Mouse (Mus musculus) hindbrain, embryonic 15.5 days (tissue): ENCODE measurements around the gene Pld1. TPM values are rescaled to one million over a fixed set of nuclear protein-coding genes. Genes with fewer than 3 reads are reported as not detected.

Experiments used
- ATAC-seq: fragments of 200-750 bp; cut with Nextera tagmentation; 2 replicates; pipeline ENCODE4 v1.8.0; 2017; ENCODE audit warnings: low read depth, moderate number of reproducible peaks, moderate TSS enrichment; ENCODE audit not compliant: low FRiP score
- H3K27ac ChIP-seq: fragments of 300-500 bp; sonication (generic); replicated peaks from 2 replicates; pipeline ENCODE4 v1.5.1; 2015; ENCODE audit warnings: mild to moderate bottlenecking, inconsistent platforms
- H3K27me3 ChIP-seq: fragments of 300-500 bp; sonication (generic); 2 replicates; pipeline ENCODE4 v1.6.1; 2015; ENCODE audit warnings: control low read depth, inconsistent platforms
- H3K36me3 ChIP-seq: fragments of 300-500 bp; sonication (generic); 2 replicates; pipeline ENCODE4 v1.6.1; 2015; ENCODE audit warnings: control low read depth, inconsistent platforms
- H3K4me1 ChIP-seq: fragments of 300-500 bp; sonication (generic); replicated peaks from 2 replicates; pipeline ENCODE4 v1.6.1; 2015; ENCODE audit warnings: control low read depth, inconsistent platforms
- H3K4me2 ChIP-seq: fragments of 300-500 bp; sonication (generic); 2 replicates; pipeline ENCODE4 v1.6.1; 2015; ENCODE audit warnings: moderate library complexity, mild to moderate bottlenecking, inconsistent platforms
- H3K4me3 ChIP-seq: fragments of 300-500 bp; sonication (generic); 2 replicates; pipeline ENCODE4 v1.5.1; 2015; ENCODE audit warnings: mild to moderate bottlenecking, inconsistent platforms
- H3K9ac ChIP-seq: fragments of 300-500 bp; sonication (generic); 2 replicates; pipeline ENCODE4 v1.6.1; 2015; ENCODE audit warnings: inconsistent platforms
- H3K9me3 ChIP-seq: fragments of 300-500 bp; sonication (generic); 2 replicates; pipeline ENCODE4 v1.6.1; 2016; ENCODE audit warnings: control low read depth, inconsistent platforms
- WGBS: fragments of 180-500 bp; shearing (Covaris S2); methylation state at CpG from one replicate; pipeline ENCODE4 v1.1.7; 2015; 5-methylcytosine and 5-hydroxymethylcytosine counted together
- polyA plus RNA-seq: library from polyadenylated mRNA; unstranded; fragments of >200 nt; fragmentation: Nextera tagmentation; extraction: Ambion mirVana; gene quantifications from 2 replicates; pipeline ENCODE4 v1.2.1, GENCODE M21; 2015

The Pld1 gene
- polyA plus RNA-seq, 1 experiment from 2014 or later, result 5.5 TPM

- Histone ChIP-seq H3K9me3 (no peaks in the 10 kb centered on the region), H3K27ac (no peak overlapping the region), H3K27me3 (no peaks in the 10 kb centered on the region), H3K4me1 (no peaks in the 10 kb centered on the region), H3K9ac (no peak overlapping the region), H3K4me2 (no peak overlapping the region), H3K4me3 (no peak overlapping the region), H3K36me3 (no peaks in the 10 kb centered on the region)
- 89% methylated on average over 6 of the region's 6 CpGs for WGBS
- no peak for ATAC-seq
Measured at GRCm38 (mm10) chr3:27949873-27950250, 11.4 kb downstream of the Pld1 start.

DNA sequence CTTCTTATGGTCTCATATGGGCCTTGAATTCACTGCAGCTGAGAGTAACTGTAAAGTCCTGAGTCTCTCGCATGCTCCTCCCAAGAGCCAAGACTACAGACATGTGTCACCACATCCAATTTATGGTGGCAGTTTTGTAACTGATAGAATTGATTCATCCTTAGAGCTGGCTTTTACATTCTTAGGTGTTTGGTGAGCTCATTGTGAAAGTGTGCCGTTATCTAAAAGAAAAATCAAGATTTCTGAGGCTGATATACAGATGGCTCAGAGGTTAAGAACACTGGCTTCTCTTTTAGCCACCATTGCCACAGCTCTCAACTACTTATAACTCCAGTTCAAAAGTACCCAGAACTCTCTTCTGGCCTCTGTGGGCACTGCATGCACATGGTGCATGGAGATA, 12.2 kb downstream of the Pld1 start:
- no peak overlapping the region for H3K9ac ChIP-seq
- H3K4me1 ChIP-seq, result no peaks in the 10 kb centered on the region
- H3K27ac ChIP-seq, result no peak overlapping the region
- ATAC-seq, result no peak
- H3K4me2 ChIP-seq, result no peak overlapping the region
- H3K9me3 ChIP-seq, result no peaks in the 10 kb centered on the region
- WGBS, result 92% methylated on average over 2 of the region's 2 CpGs
- no peak overlapping the region for H3K4me3 ChIP-seq
- no peaks in the 10 kb centered on the region for H3K27me3 ChIP-seq
- H3K36me3 ChIP-seq, result no peaks in the 10 kb centered on the region

DNA sequence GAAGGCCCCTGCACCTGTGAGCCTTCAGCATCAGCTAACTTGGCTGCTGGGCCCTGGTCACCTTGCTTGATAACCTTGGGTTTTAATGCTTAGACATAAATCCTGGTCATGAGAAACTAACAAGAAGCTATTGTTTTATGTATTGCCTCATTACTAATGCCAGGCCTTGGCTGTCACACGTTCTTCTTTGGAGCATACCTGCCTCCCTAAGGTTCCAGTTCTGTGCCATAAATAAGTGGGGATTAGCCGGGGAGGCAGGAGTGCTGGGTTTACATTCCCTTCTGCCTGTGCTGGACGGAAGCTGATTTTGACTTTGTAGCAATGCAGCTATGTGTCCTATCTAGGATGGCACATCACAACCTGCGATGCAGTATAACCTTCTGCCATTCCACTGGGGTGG, 13.2 kb downstream of the Pld1 start:
- H3K9me3 ChIP-seq, result no peaks in the 10 kb centered on the region
- no peak overlapping the region for H3K4me2 ChIP-seq
- no peaks in the 10 kb centered on the region for H3K27me3 ChIP-seq
- no peak overlapping the region for H3K27ac ChIP-seq
- H3K36me3 ChIP-seq, result no peaks in the 10 kb centered on the region
- H3K4me1 ChIP-seq, result no peaks in the 10 kb centered on the region
- no peak overlapping the region for H3K9ac ChIP-seq
- H3K4me3 ChIP-seq, result no peak overlapping the region
- 89% methylated on average over 4 of the region's 4 CpGs for WGBS
- ATAC-seq, result no peak

- ATAC-seq, result no peak
- H3K27ac ChIP-seq, result no peak overlapping the region
- no peaks in the 10 kb centered on the region for H3K9me3 ChIP-seq
- H3K4me2 ChIP-seq, result no peak overlapping the region
- H3K36me3 ChIP-seq, result no peaks in the 10 kb centered on the region
- no peak overlapping the region for H3K4me3 ChIP-seq
- no peak overlapping the region for H3K9ac ChIP-seq
- no peaks in the 10 kb centered on the region for H3K4me1 ChIP-seq
- H3K27me3 ChIP-seq, result no peaks in the 10 kb centered on the region
- 92% methylated on average over 1 of the region's 1 CpGs for WGBS
Measured at GRCm38 (mm10) chr3:27956006-27956405, 17.5 kb downstream of the Pld1 start.

DNA sequence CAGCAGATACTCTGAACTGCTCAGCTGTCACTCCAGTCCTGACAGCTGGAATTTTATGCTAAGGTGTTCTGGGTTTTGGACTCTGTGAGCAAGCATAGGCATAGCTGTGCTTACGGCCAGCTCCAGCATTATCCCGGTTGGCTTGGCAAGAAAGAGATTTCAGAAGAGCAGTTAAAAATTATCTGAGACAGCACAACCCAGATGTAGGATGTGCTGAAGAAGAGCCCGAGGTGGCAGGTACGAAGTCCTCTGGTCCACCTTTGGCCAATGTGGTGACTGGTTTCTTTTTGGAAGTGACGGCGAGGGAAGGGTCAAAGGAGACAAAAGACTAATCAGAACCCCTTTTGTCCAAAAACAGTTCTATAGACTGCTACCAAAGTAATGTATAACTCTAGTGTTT, 20.7 kb downstream of the Pld1 start:
- 88% methylated on average over 6 of the region's 6 CpGs for WGBS

DNA sequence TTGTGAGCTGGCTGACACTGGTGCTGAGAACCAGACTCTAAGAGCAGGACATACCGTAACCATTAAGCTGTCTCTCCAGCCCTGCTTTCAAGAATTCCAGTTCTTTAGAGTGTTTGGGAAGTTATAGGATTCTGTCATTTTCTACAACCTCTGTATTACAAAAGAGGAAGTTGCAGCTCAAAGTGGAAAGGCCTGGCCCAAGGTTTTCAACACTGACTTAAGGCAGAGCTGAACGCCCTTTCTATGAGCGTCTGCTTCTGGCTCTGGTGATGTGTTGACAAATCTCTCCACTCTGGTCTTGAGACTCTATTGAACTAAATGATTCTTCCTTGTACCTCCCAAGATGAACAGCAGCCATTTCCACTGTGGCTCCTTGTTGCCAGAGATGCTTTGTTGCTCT, 22.7 kb downstream of the Pld1 start:
- H3K27me3 ChIP-seq, result no peaks in the 10 kb centered on the region
- H3K9ac ChIP-seq, result no peak overlapping the region
- WGBS, result 94% methylated on average over 3 of the region's 3 CpGs
- H3K36me3 ChIP-seq, result no peaks in the 10 kb centered on the region
- no peak overlapping the region for H3K4me3 ChIP-seq
- no peak overlapping the region for H3K27ac ChIP-seq
- no peak overlapping the region for H3K4me2 ChIP-seq
- H3K9me3 ChIP-seq, result no peaks in the 10 kb centered on the region
- H3K4me1 ChIP-seq, result no peaks in the 10 kb centered on the region
- no peak for ATAC-seq

More for the DNA sequence above, 20.7 kb downstream of the Pld1 start:
- Histone ChIP-seq H3K27me3 (no peaks in the 10 kb centered on the region), H3K4me1 (no peaks in the 10 kb centered on the region), H3K9me3 (no peaks in the 10 kb centered on the region), H3K9ac (no peak overlapping the region), H3K36me3 (no peaks in the 10 kb centered on the region), H3K4me2 (no peak overlapping the region), H3K4me3 (no peak overlapping the region), H3K27ac (no peak overlapping the region)
- no peak for ATAC-seq

DNA sequence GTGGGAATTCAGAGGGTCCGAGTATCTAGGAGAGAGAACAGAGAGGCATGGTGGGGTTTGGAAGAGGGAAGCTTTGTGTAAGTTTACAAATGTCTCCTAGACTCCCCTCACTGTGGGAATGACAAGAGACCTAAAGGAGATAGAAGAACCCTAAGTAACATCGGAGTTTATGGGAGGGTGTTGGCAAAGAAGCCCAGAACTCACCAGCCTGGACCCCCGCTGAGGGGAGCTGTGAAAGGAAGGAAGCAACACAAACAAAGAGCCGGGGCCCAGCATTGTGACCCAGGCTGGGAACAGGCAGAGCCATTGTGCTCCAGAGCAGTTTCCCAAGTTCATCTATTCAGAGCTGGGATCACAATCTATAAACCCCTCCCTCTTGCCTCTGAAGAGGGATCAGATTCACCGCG, 25.3 kb downstream of the Pld1 start:
- peak; percentile 80 for ATAC-seq
- 15% methylated on average over 6 of the region's 6 CpGs for WGBS
- H3K4me3 ChIP-seq, result no peak overlapping the region
- no peaks in the 10 kb centered on the region for H3K36me3 ChIP-seq
- no peak overlapping the region for H3K27ac ChIP-seq
- H3K9me3 ChIP-seq, result no peaks in the 10 kb centered on the region
- no peak overlapping the region for H3K9ac ChIP-seq
- H3K4me2 ChIP-seq, result no peak overlapping the region
- H3K27me3 ChIP-seq, result no peaks in the 10 kb centered on the region
- no peaks in the 10 kb centered on the region for H3K4me1 ChIP-seq

GRCm38 (mm10) chr3:27968671-27969070, 30.2 kb downstream of the Pld1 start:
- Histone ChIP-seq H3K4me1 (no peaks in the 10 kb centered on the region), H3K36me3 (no peaks in the 10 kb centered on the region), H3K9me3 (no peaks in the 10 kb centered on the region), H3K27me3 (no peaks in the 10 kb centered on the region), H3K4me3 (no peak overlapping the region), H3K27ac (no peak overlapping the region), H3K9ac (no peak overlapping the region), H3K4me2 (no peak overlapping the region)
- no peak for ATAC-seq
- 81% methylated on average over 8 of the region's 8 CpGs for WGBS

DNA sequence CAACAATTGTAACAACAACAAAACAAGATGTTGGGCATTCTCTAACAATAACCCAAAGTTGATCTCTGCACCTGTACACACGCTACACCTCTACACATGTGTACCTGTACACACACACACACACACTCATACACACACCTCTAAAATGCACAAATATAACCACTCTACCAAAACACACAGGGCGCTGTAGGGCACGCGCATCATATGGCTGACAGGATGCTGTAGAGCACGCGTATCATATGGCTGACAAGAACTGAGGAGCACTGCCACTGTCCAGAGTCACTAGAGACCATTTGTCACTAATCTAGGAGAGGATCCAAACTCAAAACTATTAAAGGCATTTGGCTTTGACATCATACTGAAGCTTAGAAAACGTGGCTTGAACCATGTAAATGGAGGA, 35.4 kb downstream of the Pld1 start:
- 89% methylated on average over 7 of the region's 7 CpGs for WGBS
- H3K4me3 ChIP-seq, result no peak overlapping the region
- no peaks in the 10 kb centered on the region for H3K27me3 ChIP-seq
- no peaks in the 10 kb centered on the region for H3K36me3 ChIP-seq
- H3K9ac ChIP-seq, result no peak overlapping the region
- H3K4me1 ChIP-seq, result no peaks in the 10 kb centered on the region; the same call in 1 of the 2 replicates
- H3K27ac ChIP-seq, result no peak overlapping the region
- no peak for ATAC-seq
- no peak overlapping the region for H3K4me2 ChIP-seq
- no peaks in the 10 kb centered on the region for H3K9me3 ChIP-seq

DNA sequence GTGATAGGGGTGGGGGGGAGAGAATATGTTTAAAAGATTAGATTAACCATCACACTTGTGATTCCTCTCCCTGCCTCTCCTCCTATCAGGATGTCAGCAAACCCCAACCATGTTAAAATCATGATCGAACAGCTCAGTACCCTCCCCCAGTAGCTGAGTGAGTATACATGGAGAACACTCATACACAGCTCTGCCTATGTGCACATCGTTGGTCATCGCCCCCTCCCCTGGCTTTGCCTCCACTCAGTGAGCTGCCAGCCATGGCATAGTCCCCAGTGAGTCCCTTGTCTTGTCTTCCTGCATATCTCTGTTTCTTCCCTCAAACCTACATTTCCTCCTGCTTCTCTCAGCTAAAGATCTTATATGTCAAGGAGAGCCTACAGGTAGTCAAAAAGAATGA, 36.5 kb downstream of the Pld1 start:
- no peak for ATAC-seq
- H3K4me3 ChIP-seq, result no peak overlapping the region
- H3K9me3 ChIP-seq, result no peaks in the 10 kb centered on the region

DNA sequence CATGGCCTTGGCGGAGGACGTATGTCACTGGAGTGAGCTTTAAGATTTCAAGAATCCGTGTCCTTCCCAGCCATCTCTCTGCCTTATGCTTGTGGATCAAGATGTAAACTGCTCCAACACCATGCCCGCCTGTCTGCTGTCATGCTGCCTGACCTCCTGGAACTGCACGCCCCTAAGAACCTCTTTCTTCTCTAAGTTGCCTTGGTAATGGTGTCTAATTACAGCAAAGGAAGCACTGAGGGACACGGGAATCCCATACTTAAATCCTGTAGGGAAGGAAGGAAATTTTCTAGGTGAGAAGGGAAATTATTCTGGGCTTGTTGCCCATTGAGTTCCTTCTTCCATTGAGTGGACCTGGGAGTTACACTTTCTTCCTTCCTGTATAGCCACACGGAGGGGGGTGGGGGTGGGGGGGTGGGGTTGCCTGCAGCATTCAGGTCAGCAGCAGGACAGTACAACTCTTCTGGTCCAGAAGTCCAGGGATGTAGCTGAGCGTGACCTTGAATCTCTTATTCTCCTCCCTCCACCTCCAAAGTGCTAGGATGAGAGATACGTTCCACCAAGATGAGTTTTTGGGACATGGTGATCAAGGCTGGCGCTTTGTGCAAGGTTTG, 38.5 kb downstream of the Pld1 start:
- H3K9me3 ChIP-seq, result no peaks in the 10 kb centered on the region
- H3K9ac ChIP-seq, result no peak overlapping the region
- H3K4me3 ChIP-seq, result no peak overlapping the region
- H3K4me1 ChIP-seq, result no peaks in the 10 kb centered on the region; the same call in 1 of the 2 replicates
- no peaks in the 10 kb centered on the region for H3K27me3 ChIP-seq
- H3K4me2 ChIP-seq, result no peak overlapping the region
- WGBS, result 80% methylated on average over 10 of the region's 10 CpGs
- no peak overlapping the region for H3K27ac ChIP-seq
- no peak for ATAC-seq
- no peaks in the 10 kb centered on the region for H3K36me3 ChIP-seq

More for the DNA sequence above, 36.5 kb downstream of the Pld1 start:
- Histone ChIP-seq H3K4me2 (no peak overlapping the region), H3K27ac (no peak overlapping the region), H3K36me3 (no peaks in the 10 kb centered on the region), H3K27me3 (no peaks in the 10 kb centered on the region), H3K4me1 (no peaks in the 10 kb centered on the region; the same call in 1 of the 2 replicates), H3K9ac (no peak overlapping the region)
- 98% methylated on average over 3 of the region's 3 CpGs for WGBS

DNA sequence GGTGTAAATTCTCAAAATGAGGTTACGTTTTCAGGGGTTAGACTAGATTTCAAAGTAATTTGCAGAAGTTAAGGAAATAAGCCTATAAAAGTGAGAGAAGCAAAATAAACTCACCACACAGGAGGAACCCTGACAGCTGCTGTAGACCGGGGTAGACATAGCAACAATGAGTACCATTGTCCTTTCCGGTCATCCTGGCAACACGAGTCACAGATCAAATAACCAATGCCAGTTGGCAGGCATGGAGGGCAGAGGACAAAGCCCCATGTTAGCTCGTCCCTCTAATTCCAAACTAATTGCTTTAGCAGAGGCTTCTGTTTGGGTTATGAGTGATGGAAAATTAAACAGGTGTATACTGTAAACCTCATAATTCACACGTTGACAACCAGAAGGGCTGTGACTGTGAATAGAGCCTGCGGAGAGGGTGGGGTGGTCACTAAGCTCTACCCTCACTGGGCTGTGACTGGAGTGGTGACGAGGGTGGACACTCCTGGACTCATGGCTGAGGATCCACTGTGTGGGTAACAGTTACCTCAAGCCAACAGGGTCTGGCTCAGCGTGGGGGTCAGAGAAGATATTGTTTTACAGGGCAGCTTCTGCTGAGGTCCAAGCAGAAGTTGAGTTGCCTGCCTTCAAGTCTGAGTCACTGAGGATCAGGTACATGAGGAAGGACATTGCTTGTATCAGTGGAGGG, 39.7 kb downstream of the Pld1 start:
- peaks cover under 1% of the 10 kb centered on the region; the same call in 1 of the 2 replicates for H3K4me1 ChIP-seq
- ATAC-seq, result no peak
- H3K4me3 ChIP-seq, result no peak overlapping the region
- no peaks in the 10 kb centered on the region for H3K9me3 ChIP-seq
- no peaks in the 10 kb centered on the region for H3K27me3 ChIP-seq
- H3K4me2 ChIP-seq, result no peak overlapping the region
- H3K27ac ChIP-seq, result no peak overlapping the region
- H3K36me3 ChIP-seq, result no peaks in the 10 kb centered on the region
- 54% methylated on average over 9 of the region's 9 CpGs for WGBS
- no peak overlapping the region for H3K9ac ChIP-seq

- Histone ChIP-seq H3K27me3 (no peaks in the 10 kb centered on the region), H3K27ac (no peak overlapping the region), H3K4me3 (no peak overlapping the region), H3K9me3 (no peaks in the 10 kb centered on the region), H3K9ac (no peak overlapping the region), H3K4me2 (no peak overlapping the region), H3K4me1 (peaks cover 12% of the 10 kb centered on the region; the same call in 1 of the 2 replicates), H3K36me3 (no peaks in the 10 kb centered on the region)
- ATAC-seq, result no peak
- 60% methylated on average over 4 of the region's 4 CpGs for WGBS
Measured at GRCm38 (mm10) chr3:27981591-27981990, 43.1 kb downstream of the Pld1 start.
